Mouse (Mus musculus) brain, embryonic 14.5 days (tissue): ENCODE data around the gene Ddb1.

Experiments used
- CTCF ChIP-seq: fragments of 200-500 bp; IDR thresholded peaks from 2 replicates; pipeline ENCODE4 v1.5.1; 2012; ENCODE audit warnings: inconsistent platforms, mild to moderate bottlenecking, moderate library complexity, borderline replicate concordance; ENCODE audit not compliant: insufficient read depth, insufficient read length; ENCODE audit errors: extremely low read depth
- POLR2A ChIP-seq: fragments of 200-500 bp; IDR thresholded peaks from 2 replicates; pipeline ENCODE4 v1.6.1; 2012; ENCODE audit warnings: mild to moderate bottlenecking, inconsistent platforms, borderline replicate concordance; ENCODE audit not compliant: poor library complexity, insufficient read depth, insufficient read length, severe bottlenecking; ENCODE audit errors: extremely low read depth

DNA sequence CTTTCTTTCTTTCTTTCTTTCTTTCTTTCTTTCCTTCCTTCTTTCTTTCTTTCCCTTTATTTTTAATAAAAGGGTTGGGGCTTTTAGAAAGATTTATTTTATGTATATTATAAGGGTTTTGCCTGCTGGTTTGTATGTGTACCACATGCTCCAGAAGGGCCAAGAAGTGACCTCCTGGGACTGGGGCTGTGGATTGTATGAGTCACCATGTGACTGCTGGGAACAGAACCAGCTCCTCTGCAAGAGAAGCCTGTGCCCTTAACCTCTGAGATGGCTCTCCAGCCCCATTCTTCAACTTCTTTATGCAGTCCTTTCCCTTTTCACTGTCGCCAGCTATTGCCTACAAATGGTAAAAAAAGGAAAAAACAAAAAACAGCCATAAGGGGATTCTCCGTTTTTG is 40.5 kb downstream of the Ddb1 start:
- TF ChIP-seq CTCF (no peak), POLR2A (no peak)
